Mouse (Mus musculus) myocyte (in vitro differentiated cells): ENCODE results near the gene Ugt1a6a.

ENCODE experiments used
- E2F4 ChIP-seq: IDR thresholded peaks from one replicate; pipeline ENCODE4 v1.6.1; 2011; ENCODE audit warnings: mild to moderate bottlenecking, control low read depth, moderate library complexity; ENCODE audit not compliant: insufficient read depth
- MAX ChIP-seq: IDR thresholded peaks from one replicate; pipeline ENCODE4 v1.6.1; 2011; ENCODE audit warnings: low read depth, mild to moderate bottlenecking, control low read depth
- MYOD1 ChIP-seq, 3 experiments: IDR thresholded peaks; one replicate each; pipeline ENCODE4 v1.6.1; 2011; ENCODE audit warnings: control low read depth in 2 of 3, low read depth in 2 of 3, mild to moderate bottlenecking in 2 of 3, moderate library complexity in 1 of 3; ENCODE audit not compliant: insufficient read length in 2 of 3, control insufficient read depth in 1 of 3
- MYOG ChIP-seq, 3 experiments: IDR thresholded peaks; one replicate each; pipeline ENCODE4 v1.6.1; 2011; ENCODE audit warnings: control low read depth in 2 of 3, low read depth in 2 of 3, mild to moderate bottlenecking in 2 of 3; ENCODE audit not compliant: insufficient read length in 2 of 3, control insufficient read depth in 1 of 3, insufficient read depth in 1 of 3
- POLR2A ChIP-seq: IDR thresholded peaks from one replicate; pipeline ENCODE4 v1.6.1; 2011; ENCODE audit warnings: low read depth, mild to moderate bottlenecking, control low read depth, moderate library complexity; ENCODE audit not compliant: insufficient read length
- REST ChIP-seq: IDR thresholded peaks from one replicate; pipeline ENCODE4 v1.6.1; 2011; ENCODE audit warnings: mild to moderate bottlenecking, control low read depth, moderate library complexity; ENCODE audit not compliant: insufficient read depth, insufficient read length
- TCF12 ChIP-seq: IDR thresholded peaks from one replicate; pipeline ENCODE4 v1.6.1; 2011; ENCODE audit warnings: mild to moderate bottlenecking, control low read depth; ENCODE audit not compliant: poor library complexity, insufficient read depth, severe bottlenecking
- USF1 ChIP-seq: IDR thresholded peaks from one replicate; pipeline ENCODE4 v1.6.1; 2011; ENCODE audit warnings: low read depth, mild to moderate bottlenecking, control low read depth, moderate library complexity

DNA sequence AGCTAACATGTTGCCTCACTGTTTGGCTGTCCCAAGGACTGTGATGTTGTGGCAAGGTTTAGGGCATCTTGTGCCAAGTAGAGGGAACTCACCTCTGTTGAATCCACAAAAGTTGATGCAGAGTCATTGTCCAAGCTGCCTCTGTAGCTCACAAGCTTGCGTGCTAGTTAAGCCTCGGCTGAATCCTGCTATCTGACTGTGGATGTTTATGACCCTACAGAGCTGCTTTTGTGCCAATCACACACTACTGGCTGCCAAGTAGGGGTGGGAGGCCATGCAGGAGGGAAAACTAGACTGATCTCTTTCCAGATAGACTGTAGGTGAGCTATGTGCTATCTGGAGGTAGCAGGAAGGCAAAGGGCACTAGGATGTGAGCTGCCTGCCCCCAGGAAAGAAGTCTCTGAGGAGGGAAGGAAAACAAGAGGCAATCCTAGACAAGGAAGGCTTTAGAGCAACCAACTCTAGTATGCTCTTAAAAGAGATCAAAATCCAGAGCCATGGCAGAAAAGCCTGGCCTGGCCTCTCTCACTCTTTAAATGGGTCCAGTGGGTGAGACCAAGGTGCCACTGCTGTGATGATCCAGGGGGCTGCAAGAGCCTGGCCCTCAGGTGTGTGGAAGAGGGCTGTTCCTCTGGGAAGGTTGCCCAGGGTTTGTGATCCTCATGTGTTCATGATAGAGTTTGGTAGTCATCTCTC lies 79.3 kb downstream of the Ugt1a6a start:
- no peak for TF ChIP-seq POLR2A
- TF ChIP-seq MAX = no peak
- no peak for TF ChIP-seq USF1
- no peak for TF ChIP-seq E2F4
- no peak for TF ChIP-seq TCF12
- TF ChIP-seq MYOG (IDR thresholded peaks at IDR 0.05; ENCODE audit: control insufficient read depth in 1 of 3, insufficient read depth in 1 of 3, insufficient read length in 2 of 3, low read depth in 2 of 3) = no peak
- TF ChIP-seq REST = no peak
- TF ChIP-seq MYOD1 (IDR thresholded peaks at IDR 0.05; ENCODE audit: control insufficient read depth in 1 of 3, insufficient read length in 2 of 3, low read depth in 2 of 3) = no peak
